Mouse (Mus musculus) neural tube, embryonic 14.5 days (tissue): ENCODE measurements around the gene Mndal. TPM values are rescaled to one million over a fixed set of nuclear protein-coding genes. Genes with fewer than 3 reads are reported as not detected.
"Not testable (repeated sequence)": the region's sequence is repeated elsewhere in the genome, so short reads cannot be mapped to it uniquely, and the experiment has no call there.

Experiments
- ATAC-seq: fragments of 200-750 bp; cut with Nextera tagmentation; 2 replicates; pipeline ENCODE4 v1.8.0; 2017; ENCODE audit warnings: low read depth, mild to moderate bottlenecking, moderate TSS enrichment, moderate library complexity
- H3K27ac ChIP-seq: fragments of 300-500 bp; sonication (generic); 2 replicates; pipeline ENCODE4 v1.5.1; 2014; ENCODE audit warnings: low read depth, mild to moderate bottlenecking, control low read depth, low read length, moderate library complexity, mixed read lengths
- H3K27me3 ChIP-seq: fragments of 300-500 bp; sonication (generic); 2 replicates; pipeline ENCODE4 v1.6.1; 2014; ENCODE audit warnings: low read length; ENCODE audit not compliant: control insufficient read depth, insufficient read depth
- H3K36me3 ChIP-seq: fragments of 300-500 bp; sonication (generic); 2 replicates; pipeline ENCODE4 v1.6.1; 2014; ENCODE audit warnings: low read length, mixed read lengths; ENCODE audit not compliant: control insufficient read depth, insufficient read depth
- H3K4me1 ChIP-seq: fragments of 300-500 bp; sonication (generic); 2 replicates; pipeline ENCODE4 v1.6.1; 2014; ENCODE audit warnings: low read length; ENCODE audit not compliant: control insufficient read depth, insufficient read depth
- H3K4me2 ChIP-seq: fragments of 300-500 bp; sonication (generic); 2 replicates; pipeline ENCODE4 v1.6.1; 2014; ENCODE audit warnings: mild to moderate bottlenecking, low read depth, low read length, control low read depth
- H3K4me3 ChIP-seq: fragments of 300-500 bp; sonication (generic); 2 replicates; pipeline ENCODE4 v1.5.1; 2014; ENCODE audit warnings: low read depth, low read length, control low read depth, mixed read lengths
- H3K9ac ChIP-seq: fragments of 300-500 bp; sonication (generic); replicated peaks from 2 replicates; pipeline ENCODE4 v1.6.1; 2014; ENCODE audit warnings: low read depth, mild to moderate bottlenecking, control low read depth, low read length, mixed read lengths
- H3K9me3 ChIP-seq: fragments of 300-500 bp; sonication (generic); 2 replicates; pipeline ENCODE4 v1.6.1; 2016; ENCODE audit warnings: low read length; ENCODE audit not compliant: control insufficient read depth
- WGBS: fragments of 180-500 bp; shearing (Covaris S2); extraction: QIAGEN DNeasy Blood & Tissue Kit; methylation state at CpG from one replicate; pipeline ENCODE4 v1.1.7; 2014; 5-methylcytosine and 5-hydroxymethylcytosine counted together
- polyA plus RNA-seq: library from polyadenylated mRNA; unstranded; fragments of >200 nt; fragmentation: Nextera tagmentation; extraction: Ambion mirVana; gene quantifications from 2 replicates; pipeline ENCODE4 v1.2.1, GENCODE M21; 2014

The Mndal gene
- polyA plus RNA-seq, result 1.1 and 1.5 TPM in 2 replicates

GRCm38 (mm10) chr1:173941924-173942779 is at the start of gene Mndal, which contains the start of gene Ifi203:
TSS of gene Mndal (minus strand) at chr1:173942491.
TSS of gene Ifi203 (minus strand) at chr1:173942672.
- not testable (repeated sequence) for H3K27ac ChIP-seq, H3K9me3 ChIP-seq, H3K4me1 ChIP-seq, ATAC-seq, H3K4me2 ChIP-seq, H3K36me3 ChIP-seq, H3K4me3 ChIP-seq, H3K9ac ChIP-seq, H3K27me3 ChIP-seq
- 71% methylated on average over 3 of the region's 3 CpGs for WGBS

- H3K27ac ChIP-seq, H3K4me2 ChIP-seq, H3K4me3 ChIP-seq, H3K9ac ChIP-seq, H3K9me3 ChIP-seq, H3K4me1 ChIP-seq, H3K36me3 ChIP-seq, H3K27me3 ChIP-seq, ATAC-seq: not testable (repeated sequence)
- WGBS, result 89% methylated on average over 6 of the region's 6 CpGs
Observed at GRCm38 (mm10) chr1:173982694-173983305, 40.5 kb upstream of the Mndal start, which contains the start of gene Ifi202b. TSS of gene Ifi202b (minus strand) at chr1:173982744.

DNA sequence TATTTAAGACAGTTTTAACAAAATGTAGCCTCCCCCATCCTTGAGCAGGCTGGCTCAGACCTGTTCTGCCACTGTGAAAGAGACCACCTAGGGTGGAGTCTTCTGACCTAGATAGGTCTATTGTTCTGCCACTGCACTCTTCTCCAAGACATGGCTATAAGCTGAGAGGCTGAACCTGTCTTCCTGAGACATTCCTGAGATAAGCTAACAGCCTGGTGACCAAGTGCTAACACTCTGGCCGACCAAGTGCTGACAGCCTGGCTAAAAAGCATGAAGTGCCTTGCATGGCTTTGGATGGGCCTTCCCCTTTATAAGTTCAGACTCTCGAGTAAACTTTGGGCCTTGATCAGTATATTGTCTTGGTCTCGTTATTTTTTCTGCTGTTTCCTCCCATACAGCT is 38.7 kb upstream of the Mndal start:
- not testable (repeated sequence) for H3K9me3 ChIP-seq, H3K4me1 ChIP-seq, H3K27ac ChIP-seq, H3K36me3 ChIP-seq, ATAC-seq, H3K4me2 ChIP-seq, H3K4me3 ChIP-seq, H3K9ac ChIP-seq, H3K27me3 ChIP-seq
- 64% methylated on average over 3 of the region's 3 CpGs for WGBS

GRCm38 (mm10) chr1:173977622-173978021 is 35.3 kb upstream of the Mndal start:
- Histone ChIP-seq H3K9me3 (no peaks in the 10 kb centered on the region), H3K4me3 (no peak overlapping the region), H3K4me1 (no peaks in the 10 kb centered on the region), H3K4me2 (no peak overlapping the region), H3K27me3 (no peaks in the 10 kb centered on the region), H3K9ac (no peak overlapping the region), H3K36me3 (no peaks in the 10 kb centered on the region), H3K27ac (no peak overlapping the region)
- no peak for ATAC-seq

- H3K4me1 ChIP-seq, result no peaks in the 10 kb centered on the region
- no peaks in the 10 kb centered on the region for H3K36me3 ChIP-seq
- no peak overlapping the region for H3K27ac ChIP-seq
- H3K9ac ChIP-seq, result no peak overlapping the region
- no peaks in the 10 kb centered on the region for H3K9me3 ChIP-seq
- no peak for ATAC-seq
- no peaks in the 10 kb centered on the region for H3K27me3 ChIP-seq
- H3K4me3 ChIP-seq, result no peak overlapping the region
- no peak overlapping the region for H3K4me2 ChIP-seq
Observed at GRCm38 (mm10) chr1:173973111-173973510, 30.8 kb upstream of the Mndal start.

GRCm38 (mm10) chr1:173961491-173961890 is 19.2 kb upstream of the Mndal start:
- not testable (repeated sequence) for H3K4me2 ChIP-seq, H3K27ac ChIP-seq, H3K9ac ChIP-seq, ATAC-seq, H3K4me3 ChIP-seq, H3K9me3 ChIP-seq, H3K36me3 ChIP-seq, H3K4me1 ChIP-seq, H3K27me3 ChIP-seq
- WGBS, result 76% methylated on average over 1 of the region's 1 CpGs

DNA sequence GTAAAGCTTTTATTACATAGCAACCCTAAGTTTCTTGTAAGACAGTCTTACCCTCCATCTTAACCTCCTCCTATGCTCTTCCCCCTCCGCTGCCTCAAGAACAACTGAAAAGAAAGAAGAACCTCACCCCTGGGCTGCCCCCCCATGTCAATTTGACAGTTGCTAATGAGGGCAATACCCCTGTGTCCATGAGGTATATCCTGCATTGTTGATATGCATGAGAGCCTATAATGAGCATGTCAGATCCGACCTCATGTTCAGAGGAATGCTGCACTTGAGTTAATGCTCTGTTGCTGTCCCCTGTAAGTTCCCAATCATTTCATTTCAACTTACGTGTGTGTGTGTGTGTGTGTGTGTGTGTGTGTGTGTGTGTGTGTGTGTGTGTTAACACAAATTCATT is 17.7 kb upstream of the Mndal start:
- not testable (repeated sequence) for H3K4me2 ChIP-seq, ATAC-seq, H3K9me3 ChIP-seq, H3K9ac ChIP-seq, H3K27ac ChIP-seq, H3K36me3 ChIP-seq, H3K4me1 ChIP-seq, H3K4me3 ChIP-seq, H3K27me3 ChIP-seq
- 28% methylated on average over 3 of the region's 3 CpGs for WGBS

DNA sequence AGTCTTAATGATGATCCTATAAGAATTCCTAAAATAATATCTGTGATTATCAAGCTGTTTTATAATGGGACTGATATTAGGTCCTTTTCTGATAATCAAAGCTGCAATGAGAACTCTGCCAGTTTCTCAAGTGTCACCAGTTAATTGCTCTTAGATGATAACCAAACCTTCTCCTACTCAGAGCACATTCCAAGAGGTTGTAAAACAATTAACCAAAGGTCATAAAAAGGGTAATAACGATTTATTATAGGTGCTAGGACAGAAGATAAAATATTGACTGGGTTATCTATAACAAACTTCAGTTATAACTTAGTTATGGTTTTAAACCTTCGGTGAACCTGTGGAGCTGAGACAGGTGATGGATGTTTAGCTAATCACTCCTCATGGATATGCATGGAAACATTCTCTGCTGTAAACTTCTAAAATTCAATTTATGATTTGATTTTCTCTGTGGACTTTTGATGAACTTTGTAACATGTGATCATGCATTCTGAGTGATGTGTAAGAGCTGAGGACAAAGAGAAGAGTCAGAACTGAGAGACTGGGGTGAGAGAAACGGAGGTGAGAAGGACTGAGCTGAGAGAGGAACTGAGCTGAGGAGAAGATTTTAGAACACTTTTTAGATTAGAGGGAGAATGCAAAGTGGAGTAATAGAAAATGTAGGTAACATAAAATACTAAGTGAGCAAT is 13.7 kb upstream of the Mndal start:
- H3K9me3 ChIP-seq, H3K27ac ChIP-seq, H3K27me3 ChIP-seq, H3K4me1 ChIP-seq, H3K9ac ChIP-seq, ATAC-seq, H3K36me3 ChIP-seq, H3K4me2 ChIP-seq, H3K4me3 ChIP-seq: not testable (repeated sequence)
- 37% methylated on average over 3 of the region's 3 CpGs for WGBS
